Mouse (Mus musculus): ENCODE measurements around the gene Slc13a2. TPM values are rescaled to one million over a fixed set of nuclear protein-coding genes. Genes with fewer than 3 reads are reported as not detected.

Slc13a2 gene
- polyA plus RNA-seq, 1 experiment from 2014 or later, result not detected

DNA sequence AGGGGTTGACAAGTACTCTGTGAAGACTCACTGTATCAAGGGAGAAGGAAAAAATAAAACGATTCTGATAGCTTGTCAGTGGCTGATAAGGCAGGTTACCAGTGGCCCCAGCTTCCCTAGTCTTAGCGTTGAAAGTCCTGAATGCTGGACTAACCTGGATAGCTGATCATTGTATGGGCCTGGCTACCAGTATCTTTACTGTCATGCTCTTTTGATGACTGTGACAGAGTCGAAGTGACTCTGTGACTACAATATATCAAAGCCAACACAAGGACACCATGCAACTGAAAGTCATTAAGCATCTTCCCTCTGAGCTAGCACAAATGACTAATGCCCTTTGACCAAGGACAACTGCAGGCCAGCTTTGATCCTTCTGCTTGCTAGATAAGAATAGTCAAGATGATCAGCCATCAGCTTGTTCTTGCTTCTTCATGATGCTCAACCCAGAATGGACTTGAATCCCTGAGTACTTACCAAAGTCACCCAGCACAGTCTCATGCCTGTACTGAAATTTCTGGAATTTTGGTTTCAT lies 16.4 kb upstream of the Slc13a2 start:
- Histone ChIP-seq H3K9me3 (ENCODE audit: control insufficient read depth, low read length) (no peaks in the 10 kb centered on the region), H3K4me2 (ENCODE audit: low read length) (no peak overlapping the region), H3K27me3 (replicated peaks; ENCODE audit: control insufficient read depth, insufficient read depth, low read length) (no peaks in the 10 kb centered on the region), H3K36me3 (ENCODE audit: control insufficient read depth, insufficient read depth) (no peaks in the 10 kb centered on the region), H3K4me1 (replicated peaks; ENCODE audit: control insufficient read depth, insufficient read depth, low read length) (no peaks in the 10 kb centered on the region), H3K27ac (ENCODE audit: low read length) (no peak overlapping the region), H3K4me3 (replicated peaks; ENCODE audit: low read length) (no peak overlapping the region), H3K9ac (replicated peaks; ENCODE audit: low read depth, low read length) (no peak overlapping the region)
- WGBS, result 82% methylated on average over 3 of the region's 3 CpGs
- ATAC-seq, result no peak

DNA sequence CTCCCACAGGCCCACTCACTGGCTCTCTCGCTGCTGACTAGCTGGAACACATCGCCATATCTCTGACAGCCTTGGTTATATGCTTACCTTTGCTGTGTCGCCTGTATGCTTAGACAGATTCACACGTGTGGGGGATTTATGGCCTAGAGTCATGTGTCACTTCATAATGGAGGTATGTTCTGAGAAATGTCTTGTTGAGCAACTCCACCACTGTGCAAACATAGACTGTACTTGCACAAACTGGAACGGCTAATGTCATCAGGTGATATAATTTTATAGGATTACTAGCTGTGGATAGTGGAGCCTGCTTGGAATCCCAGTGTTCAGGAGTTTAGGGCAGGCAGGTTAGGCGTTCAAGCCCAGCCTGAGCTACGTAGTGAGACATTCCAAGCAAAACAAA lies 15.2 kb upstream of the Slc13a2 start:
- Histone ChIP-seq H3K9me3 (ENCODE audit: control insufficient read depth, low read length) (no peaks in the 10 kb centered on the region), H3K4me1 (replicated peaks; ENCODE audit: control insufficient read depth, insufficient read depth, low read length) (no peaks in the 10 kb centered on the region), H3K36me3 (ENCODE audit: control insufficient read depth, insufficient read depth) (no peaks in the 10 kb centered on the region), H3K4me2 (ENCODE audit: low read length) (no peak overlapping the region), H3K27ac (ENCODE audit: low read length) (no peak overlapping the region), H3K9ac (replicated peaks; ENCODE audit: low read depth, low read length) (no peak overlapping the region), H3K27me3 (replicated peaks; ENCODE audit: control insufficient read depth, insufficient read depth, low read length) (no peaks in the 10 kb centered on the region), H3K4me3 (replicated peaks; ENCODE audit: low read length) (no peak overlapping the region)
- 92% methylated on average over 7 of the region's 7 CpGs for WGBS
- ATAC-seq, result no peak

DNA sequence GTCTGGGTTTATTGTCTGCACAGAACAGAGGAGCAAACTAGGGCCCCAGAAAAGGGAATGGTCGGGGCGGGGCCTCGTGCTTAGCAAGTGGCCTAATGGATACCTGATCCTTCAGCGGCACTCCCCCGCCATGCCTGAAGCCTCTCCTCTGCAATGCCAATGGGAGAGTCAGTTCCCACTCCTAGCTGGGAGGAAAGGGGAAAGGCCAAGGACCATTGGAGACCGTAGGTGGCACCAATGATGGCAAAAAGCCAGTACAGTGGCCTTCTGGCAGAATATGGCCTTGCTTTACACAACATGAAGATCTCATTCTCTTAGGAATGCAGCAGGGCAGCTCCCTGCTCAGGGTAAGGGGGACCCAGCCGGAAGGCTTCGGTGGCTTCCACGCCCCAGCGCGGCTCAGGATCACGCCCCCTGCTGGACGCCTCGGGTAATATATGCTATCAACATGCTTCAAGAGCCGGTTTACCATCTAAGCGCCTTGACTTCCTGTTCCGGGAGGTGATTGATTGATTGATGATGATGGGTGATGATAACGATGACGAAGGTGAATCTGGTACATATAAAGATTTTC lies 13.8 kb upstream of the Slc13a2 start:
- Histone ChIP-seq H3K27me3 (replicated peaks; ENCODE audit: control insufficient read depth, insufficient read depth, low read length) (no peaks in the 10 kb centered on the region), H3K4me2 (ENCODE audit: low read length) (no peak overlapping the region), H3K9ac (replicated peaks; ENCODE audit: low read depth, low read length) (no peak overlapping the region), H3K4me1 (replicated peaks; ENCODE audit: control insufficient read depth, insufficient read depth, low read length) (no peaks in the 10 kb centered on the region), H3K9me3 (ENCODE audit: control insufficient read depth, low read length) (no peaks in the 10 kb centered on the region), H3K27ac (ENCODE audit: low read length) (no peak overlapping the region), H3K4me3 (replicated peaks; ENCODE audit: low read length) (no peak overlapping the region), H3K36me3 (ENCODE audit: control insufficient read depth, insufficient read depth) (no peaks in the 10 kb centered on the region)
- ATAC-seq, result no peak
- 7% methylated on average over 19 of the region's 19 CpGs for WGBS

DNA sequence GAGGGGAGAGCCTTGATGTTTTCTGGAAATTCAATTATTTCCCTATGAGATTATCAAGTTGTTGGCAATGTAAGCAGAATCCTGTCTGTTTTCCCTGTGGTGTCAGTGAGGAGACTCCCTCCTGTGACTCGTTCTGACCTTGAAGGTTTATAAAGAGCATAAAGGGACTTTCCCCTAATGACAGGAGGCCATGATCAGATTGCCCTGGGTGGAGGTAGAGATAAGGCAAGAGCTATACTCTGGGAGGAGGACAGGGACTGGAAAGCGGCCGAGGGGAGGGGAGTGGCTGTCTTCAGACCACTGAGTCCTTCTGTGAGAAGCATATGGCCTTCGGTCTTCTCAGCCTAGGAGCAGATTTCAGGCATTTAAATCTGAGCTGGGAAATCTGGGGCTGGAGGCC lies 12.0 kb upstream of the Slc13a2 start:
- Histone ChIP-seq H3K27ac (ENCODE audit: low read length) (no peak overlapping the region), H3K27me3 (replicated peaks; ENCODE audit: control insufficient read depth, insufficient read depth, low read length) (no peaks in the 10 kb centered on the region), H3K4me3 (replicated peaks; ENCODE audit: low read length) (no peak overlapping the region), H3K36me3 (ENCODE audit: control insufficient read depth, insufficient read depth) (no peaks in the 10 kb centered on the region), H3K4me2 (ENCODE audit: low read length) (no peak overlapping the region), H3K9me3 (ENCODE audit: control insufficient read depth, low read length) (no peaks in the 10 kb centered on the region), H3K4me1 (replicated peaks; ENCODE audit: control insufficient read depth, insufficient read depth, low read length) (no peaks in the 10 kb centered on the region), H3K9ac (replicated peaks; ENCODE audit: low read depth, low read length) (no peak overlapping the region)
- 87% methylated on average over 4 of the region's 4 CpGs for WGBS
- ATAC-seq, result no peak

DNA sequence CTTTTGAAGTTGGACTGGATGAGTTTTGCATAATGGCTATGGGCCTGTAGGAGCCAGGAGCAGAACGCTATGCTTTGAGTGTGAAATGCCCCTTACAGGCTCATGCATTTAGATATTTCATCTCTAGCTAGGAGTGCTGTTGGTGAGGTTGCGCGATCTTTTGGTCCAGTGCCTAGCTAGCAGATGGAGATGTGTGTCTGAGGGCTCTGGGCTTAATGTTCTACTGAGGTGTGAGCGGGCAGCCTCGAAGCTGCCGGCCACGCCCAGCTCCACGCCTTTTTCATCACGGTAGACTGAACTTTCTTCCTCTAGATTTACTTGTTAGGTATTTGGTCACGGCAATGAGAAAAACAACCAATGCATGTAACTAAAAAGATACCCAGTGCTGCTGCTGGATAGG lies 9.2 kb upstream of the Slc13a2 start:
- no peak overlapping the region for H3K9ac ChIP-seq (replicated peaks; ENCODE audit: low read depth, low read length)
- no peaks in the 10 kb centered on the region for H3K4me1 ChIP-seq (replicated peaks; ENCODE audit: control insufficient read depth, insufficient read depth, low read length)
- H3K27ac ChIP-seq (ENCODE audit: low read length), result no peak overlapping the region
- no peak for ATAC-seq
- H3K9me3 ChIP-seq (ENCODE audit: control insufficient read depth, low read length), result no peaks in the 10 kb centered on the region
- 84% methylated on average over 10 of the region's 10 CpGs for WGBS
- H3K27me3 ChIP-seq (replicated peaks; ENCODE audit: control insufficient read depth, insufficient read depth, low read length), result no peaks in the 10 kb centered on the region
- H3K4me2 ChIP-seq (ENCODE audit: low read length), result no peak overlapping the region
- H3K4me3 ChIP-seq (replicated peaks; ENCODE audit: low read length), result no peak overlapping the region
- no peaks in the 10 kb centered on the region for H3K36me3 ChIP-seq (ENCODE audit: control insufficient read depth, insufficient read depth)

DNA sequence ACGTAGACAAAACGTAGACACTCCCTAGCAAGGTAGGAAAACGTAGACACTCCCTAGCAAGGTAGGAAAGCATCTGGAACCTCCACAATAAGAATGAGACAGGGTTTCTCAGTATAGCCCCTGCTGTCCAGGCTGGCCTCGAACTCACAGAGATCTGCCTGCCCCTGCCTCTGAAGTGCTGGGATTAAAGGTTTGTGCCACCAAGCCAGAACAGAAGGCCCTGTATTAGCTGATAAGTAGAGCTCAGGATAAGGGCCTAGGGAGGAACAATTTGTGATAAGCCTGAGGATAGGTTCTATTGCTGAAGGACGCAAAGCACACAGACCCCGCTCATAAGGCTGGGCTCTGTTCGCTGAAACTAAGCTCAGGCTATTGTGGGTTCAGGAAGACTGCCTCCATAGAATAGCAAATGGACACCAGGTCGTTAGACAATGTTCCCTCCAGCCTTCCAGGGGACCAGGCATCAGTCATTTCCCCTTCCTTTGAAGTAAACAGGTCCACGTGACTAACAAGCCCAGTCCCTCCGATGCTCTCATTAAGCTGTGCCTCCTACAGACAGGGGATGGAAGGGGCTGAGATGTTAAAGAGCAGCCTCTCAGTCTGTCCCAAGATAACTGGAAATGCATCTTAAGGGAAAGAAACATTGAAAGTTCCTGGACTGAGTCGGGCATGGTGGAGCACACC lies 8.3 kb upstream of the Slc13a2 start:
- H3K4me3 ChIP-seq (replicated peaks; ENCODE audit: low read length), result no peak overlapping the region
- no peaks in the 10 kb centered on the region for H3K4me1 ChIP-seq (replicated peaks; ENCODE audit: control insufficient read depth, insufficient read depth, low read length)
- H3K4me2 ChIP-seq (ENCODE audit: low read length), result no peak overlapping the region
- no peak for ATAC-seq
- no peak overlapping the region for H3K9ac ChIP-seq (replicated peaks; ENCODE audit: low read depth, low read length)
- WGBS, result 50% methylated on average over 11 of the region's 11 CpGs
- H3K36me3 ChIP-seq (ENCODE audit: control insufficient read depth, insufficient read depth), result no peaks in the 10 kb centered on the region
- H3K27ac ChIP-seq (ENCODE audit: low read length), result no peak overlapping the region
- no peaks in the 10 kb centered on the region for H3K27me3 ChIP-seq (replicated peaks; ENCODE audit: control insufficient read depth, insufficient read depth, low read length)
- H3K9me3 ChIP-seq (ENCODE audit: control insufficient read depth, low read length), result no peaks in the 10 kb centered on the region

DNA sequence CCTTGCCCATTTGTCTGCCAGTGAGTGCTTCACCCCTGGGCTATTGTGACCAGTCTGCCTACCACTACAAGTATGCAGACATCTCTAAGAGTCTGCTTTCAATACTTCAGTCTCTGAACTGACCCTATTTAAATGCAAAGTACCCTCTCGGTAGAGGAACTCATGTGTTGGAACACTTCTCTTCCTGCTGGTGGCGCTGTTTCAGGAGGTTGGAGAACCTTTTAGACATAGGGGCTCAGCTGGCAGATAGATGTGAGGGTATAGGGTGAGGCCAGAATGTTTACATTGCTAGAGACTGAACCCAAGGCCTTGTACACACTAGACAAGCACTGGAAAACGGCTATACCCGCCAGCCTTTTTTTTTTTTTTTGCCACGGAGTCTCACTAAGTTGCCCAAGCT lies 6.3 kb upstream of the Slc13a2 start:
- no peak overlapping the region for H3K9ac ChIP-seq (replicated peaks; ENCODE audit: low read depth, low read length)
- H3K9me3 ChIP-seq (ENCODE audit: control insufficient read depth, low read length), result no peaks in the 10 kb centered on the region
- 70% methylated on average over 5 of the region's 5 CpGs for WGBS
- no peaks in the 10 kb centered on the region for H3K27me3 ChIP-seq (replicated peaks; ENCODE audit: control insufficient read depth, insufficient read depth, low read length)
- no peaks in the 10 kb centered on the region for H3K4me1 ChIP-seq (replicated peaks; ENCODE audit: control insufficient read depth, insufficient read depth, low read length)
- H3K4me3 ChIP-seq (replicated peaks; ENCODE audit: low read length), result no peak overlapping the region
- ATAC-seq, result no peak
- H3K4me2 ChIP-seq (ENCODE audit: low read length), result no peak overlapping the region
- no peaks in the 10 kb centered on the region for H3K36me3 ChIP-seq (ENCODE audit: control insufficient read depth, insufficient read depth)
- H3K27ac ChIP-seq (ENCODE audit: low read length), result no peak overlapping the region

DNA sequence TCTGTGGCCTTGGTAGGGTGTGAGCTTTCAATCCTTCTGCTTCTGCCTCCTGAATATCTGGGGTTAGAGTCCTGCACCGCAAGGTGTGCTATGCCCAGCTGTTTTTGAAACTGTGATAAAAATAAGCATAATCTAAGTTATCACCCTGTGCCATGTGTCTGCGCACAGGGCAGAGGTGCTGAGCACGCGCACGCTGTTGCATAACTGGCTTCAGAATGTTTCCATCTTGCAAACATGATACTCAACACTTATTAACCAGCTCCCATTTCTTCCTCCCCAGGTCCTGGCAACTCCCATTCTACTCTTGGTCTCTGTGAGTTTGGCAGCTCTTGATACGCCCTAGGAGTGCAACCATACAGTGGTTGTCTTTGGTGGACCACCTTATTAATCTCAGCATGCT lies 5.6 kb upstream of the Slc13a2 start:
- Histone ChIP-seq H3K9me3 (ENCODE audit: control insufficient read depth, low read length) (no peaks in the 10 kb centered on the region), H3K27ac (ENCODE audit: low read length) (no peak overlapping the region), H3K36me3 (ENCODE audit: control insufficient read depth, insufficient read depth) (no peaks in the 10 kb centered on the region), H3K4me2 (ENCODE audit: low read length) (no peak overlapping the region), H3K27me3 (replicated peaks; ENCODE audit: control insufficient read depth, insufficient read depth, low read length) (no peaks in the 10 kb centered on the region), H3K4me1 (replicated peaks; ENCODE audit: control insufficient read depth, insufficient read depth, low read length) (no peaks in the 10 kb centered on the region), H3K9ac (replicated peaks; ENCODE audit: low read depth, low read length) (no peak overlapping the region), H3K4me3 (replicated peaks; ENCODE audit: low read length) (no peak overlapping the region)
- no peak for ATAC-seq
- 93% methylated on average over 6 of the region's 6 CpGs for WGBS

DNA sequence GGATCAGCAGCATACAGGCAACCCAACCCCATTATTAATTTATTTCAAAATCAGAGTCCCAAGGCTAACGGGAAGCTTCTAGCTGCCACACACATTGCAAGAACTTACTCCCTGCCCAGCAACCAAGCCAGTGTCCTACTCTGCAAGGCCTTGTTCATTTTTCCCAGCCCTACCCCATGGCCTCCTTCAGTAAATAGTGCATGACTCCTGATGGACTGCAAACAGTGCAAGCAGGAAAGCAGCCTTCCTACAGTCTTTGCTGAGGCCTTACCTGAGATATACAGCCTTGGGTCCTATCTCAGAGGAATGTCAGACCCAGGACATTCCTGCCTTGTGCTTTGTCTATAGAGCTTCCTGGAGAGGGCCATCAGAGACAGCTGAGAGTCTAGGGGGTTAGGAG lies 3.6 kb upstream of the Slc13a2 start:
- H3K9me3 ChIP-seq (ENCODE audit: control insufficient read depth, low read length), result no peaks in the 10 kb centered on the region
- no peak overlapping the region for H3K9ac ChIP-seq (replicated peaks; ENCODE audit: low read depth, low read length)
- H3K27ac ChIP-seq (ENCODE audit: low read length), result no peak overlapping the region
- H3K36me3 ChIP-seq (ENCODE audit: control insufficient read depth, insufficient read depth), result no peaks in the 10 kb centered on the region
- ATAC-seq, result no peak
- H3K4me1 ChIP-seq (replicated peaks; ENCODE audit: control insufficient read depth, insufficient read depth, low read length), result no peaks in the 10 kb centered on the region
- H3K27me3 ChIP-seq (replicated peaks; ENCODE audit: control insufficient read depth, insufficient read depth, low read length), result no peaks in the 10 kb centered on the region
- H3K4me2 ChIP-seq (ENCODE audit: low read length), result no peak overlapping the region
- 100% methylated on average over 1 of the region's 1 CpGs for WGBS
- H3K4me3 ChIP-seq (replicated peaks; ENCODE audit: low read length), result no peak overlapping the region
